Mouse (Mus musculus) liver, adult 2 months (tissue): Measurements from ENCODE around the gene Hbb-bs.

Experiments
- CTCF ChIP-seq: fragments of 200-500 bp; IDR thresholded peaks from 2 replicates; pipeline ENCODE4 v1.5.1; 2011; ENCODE audit warnings: low read depth, low read length, control low read depth
- POLR2A ChIP-seq: fragments of 200-500 bp; IDR thresholded peaks from 2 replicates; pipeline ENCODE4 v1.6.1; 2011; ENCODE audit warnings: low read length, control low read depth; ENCODE audit not compliant: insufficient read depth; ENCODE audit errors: extremely low read depth

DNA sequence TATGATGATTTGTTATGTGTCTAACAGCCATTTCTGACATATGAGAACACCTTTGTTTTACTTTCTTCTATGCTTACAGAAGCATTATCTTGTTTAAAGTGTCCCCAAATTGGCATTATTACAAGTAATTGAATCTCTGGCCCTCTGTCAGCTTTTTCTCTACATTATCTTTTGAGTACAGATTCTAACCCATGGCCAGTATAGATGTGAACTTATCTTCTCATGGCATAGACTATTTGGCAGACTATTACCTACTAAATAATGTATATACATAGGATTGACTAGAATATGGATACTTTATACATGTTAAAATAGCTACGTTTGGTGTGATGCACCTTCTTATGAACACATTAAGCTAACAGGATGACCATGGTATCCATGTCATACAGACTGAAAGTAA is 26.8 kb upstream of the Hbb-bs start:
- TF ChIP-seq POLR2A, result no peak
- TF ChIP-seq CTCF, result no peak
